In genomic region chr13:68778011-68778672, GRCm38 (mm10) we compare ENCODE assay signal across 21 mouse cellular contexts.
DNase-seq lines count a peak whose midpoint lies in the region; ATAC-seq and TF ChIP-seq lines count a peak whose summit lies in the region.
"Had no signal": no experiment of that assay in that cellular context is flagged by ENCODE, and none has a peak within 500 bp of the region (broad histone marks: within the 10 kb centered on the region; RNA-seq: fewer than 3 reads in every experiment).

No protein-coding gene starts in this region.

- TF ChIP-seq CTCF in lung, embryonic 14.5 days (IDR thresholded peaks at IDR 0.05; ENCODE audit: low read depth), result no peak

- 62% methylated on average over 6 of the region's 6 CpGs for WGBS in lung, embryonic 14.5 days
- 53% methylated on average over 6 of the region's 6 CpGs for WGBS in lung, embryonic 16.5 days

- ATAC-seq in lung, embryonic 14.5 days (ENCODE audit: insufficient read depth), result peak; percentile 73; the same call in 1 of the 2 replicates
- peak; percentile 72 for ATAC-seq in lung, embryonic 16.5 days (ENCODE audit: low read depth)
- ATAC-seq: forebrain, embryonic 14.5 days; forebrain, embryonic 16.5 days had no signal

- no peak overlapping the region for H3K4me2 ChIP-seq in lung, embryonic 14.5 days
- no peak overlapping the region for H3K4me2 ChIP-seq in lung, embryonic 16.5 days (ENCODE audit: low read depth, low read length)
- H3K4me2 ChIP-seq: embryonic facial prominence, embryonic 13.5 days; embryonic facial prominence, embryonic 15.5 days; forebrain, embryonic 12.5 days had no signal

- no peak overlapping the region for H3K9ac ChIP-seq in lung, embryonic 14.5 days
- H3K9ac ChIP-seq in lung, embryonic 16.5 days (ENCODE audit: low read length), result no peak overlapping the region
- H3K9ac ChIP-seq: embryonic facial prominence, embryonic 13.5 days; embryonic facial prominence, embryonic 15.5 days; forebrain, embryonic 12.5 days had no signal

- H3K27me3 ChIP-seq in lung, embryonic 14.5 days (ENCODE audit: insufficient read depth, low read length), result no peaks in the 10 kb centered on the region
- H3K27me3 ChIP-seq in lung, embryonic 16.5 days (ENCODE audit: control insufficient read depth, insufficient read depth, low read depth, low read length), result no peaks in the 10 kb centered on the region
- H3K27me3 ChIP-seq: embryonic facial prominence, embryonic 13.5 days; embryonic facial prominence, embryonic 15.5 days; forebrain, embryonic 12.5 days had no signal

- no peaks in the 10 kb centered on the region for H3K36me3 ChIP-seq in lung, embryonic 14.5 days (ENCODE audit: insufficient read depth)
- H3K36me3 ChIP-seq in lung, embryonic 16.5 days (ENCODE audit: control insufficient read depth, insufficient read depth, low read length), result no peaks in the 10 kb centered on the region
- H3K36me3 ChIP-seq: embryonic facial prominence, embryonic 13.5 days; embryonic facial prominence, embryonic 15.5 days; forebrain, embryonic 10.5 days; forebrain, embryonic 12.5 days had no signal

- peak; percentile 73 for DNase-seq in lung, embryonic 14.5 days
- DNase-seq in lung, adult 18-20 months, result no peak
- no peak for DNase-seq in lung, postnatal 36 days
- DNase-seq: adrenal gland, adult 2 months; adrenal gland, postnatal 10 days; adrenal gland, postnatal 25 days; cerebellum, adult 11 months; cerebellum, adult 18-20 months; cerebellum, adult 8-10 months; cerebellum, adult 9-11 months; cerebellum, postnatal 14 days; cerebellum, postnatal 36 days; embryo, embryonic 11 days had no signal

- H3K4me1 ChIP-seq in lung, embryonic 14.5 days (ENCODE audit: insufficient read depth), result no peaks in the 10 kb centered on the region
- no peaks in the 10 kb centered on the region; the same call in 1 of the 2 replicates for H3K4me1 ChIP-seq in lung, embryonic 16.5 days (replicated peaks; ENCODE audit: control insufficient read depth, insufficient read depth, low read length)
- H3K4me1 ChIP-seq: embryonic facial prominence, embryonic 13.5 days; embryonic facial prominence, embryonic 15.5 days; forebrain, embryonic 10.5 days; forebrain, embryonic 12.5 days had no signal

- no peak overlapping the region for H3K27ac ChIP-seq in lung, embryonic 14.5 days (ENCODE audit: low read depth)
- peak overlapping the region; percentile 39; the same call in 1 of the 2 replicates for H3K27ac ChIP-seq in lung, embryonic 16.5 days (ENCODE audit: low read length)
- H3K27ac ChIP-seq: embryonic facial prominence, embryonic 13.5 days; embryonic facial prominence, embryonic 15.5 days; forebrain, embryonic 10.5 days; forebrain, embryonic 12.5 days had no signal

- no peak overlapping the region for H3K4me3 ChIP-seq in lung, embryonic 14.5 days (ENCODE audit: low read depth, low read length)
- no peak overlapping the region for H3K4me3 ChIP-seq in lung, embryonic 16.5 days (ENCODE audit: low read length)
- H3K4me3 ChIP-seq: embryonic facial prominence, embryonic 13.5 days; embryonic facial prominence, embryonic 15.5 days; erythroblast, embryonic 14.5 days; forebrain, embryonic 10.5 days; forebrain, embryonic 12.5 days had no signal

- H3K9me3 ChIP-seq in lung, embryonic 14.5 days (ENCODE audit: low read depth, low read length), result no peaks in the 10 kb centered on the region
- H3K9me3 ChIP-seq in lung, embryonic 16.5 days (ENCODE audit: control insufficient read depth, low read length), result no peaks in the 10 kb centered on the region
- H3K9me3 ChIP-seq: embryonic facial prominence, embryonic 13.5 days; embryonic facial prominence, embryonic 15.5 days; forebrain, embryonic 10.5 days; forebrain, embryonic 12.5 days had no signal
